Mouse (Mus musculus): ENCODE measurements at regions not wholly inside any gene's neighbourhood (a gene's known extent, or its start where the extent isn't known, plus 50 kb on each side); places are given as distances from the start of the nearest gene placed in this dataset.
"Not testable (repeated sequence)": the region's sequence is repeated elsewhere in the genome, so short reads cannot be mapped to it uniquely, and the experiment has no call there.

- DNase-seq (ENCODE audit: low read depth, low spot score): no peak
Measured at GRCm38 (mm10) chr6:107010785-107011184, 210.9 kb upstream of the Crbn start.

- DNase-seq (ENCODE audit: low read depth, low spot score): no peak
Measured at GRCm38 (mm10) chr6:107012938-107013511, 213.1 kb upstream of the Crbn start.

- DNase-seq (ENCODE audit: low read depth, low spot score): peak; percentile 75
Measured at GRCm38 (mm10) chr6:107019126-107019525, 219.2 kb upstream of the Crbn start.

- DNase-seq (ENCODE audit: low read depth, low spot score): peak; percentile 47
Measured at GRCm38 (mm10) chr6:107045177-107045576, 245.3 kb upstream of the Crbn start.

GRCm38 (mm10) chr6:107051604-107052003 is 251.7 kb upstream of the Crbn start:
- DNase-seq (ENCODE audit: low read depth, low spot score): peak; percentile 77

- DNase-seq (ENCODE audit: low read depth, low spot score): no peak
Measured at GRCm38 (mm10) chr6:107052180-107052579, 252.3 kb upstream of the Crbn start.

GRCm38 (mm10) chr6:107059001-107059765 is 259.3 kb upstream of the Crbn start:
- DNase-seq (ENCODE audit: low read depth, low spot score): no peak

GRCm38 (mm10) chr6:107062886-107063565 is 263.1 kb upstream of the Crbn start:
- DNase-seq (ENCODE audit: low read depth, low spot score): peak; percentile 98

GRCm38 (mm10) chr6:107070441-107070840 is 270.6 kb upstream of the Crbn start:
- DNase-seq (ENCODE audit: low read depth, low spot score): peak; percentile 67

- no peak for DNase-seq (ENCODE audit: low read depth, low spot score)
Measured at GRCm38 (mm10) chr6:107092600-107092999, 292.7 kb upstream of the Crbn start.

GRCm38 (mm10) chr6:107128716-107129115 is 328.8 kb upstream of the Crbn start:
- peak; percentile 29 for DNase-seq (ENCODE audit: low read depth, low spot score)

- DNase-seq (ENCODE audit: low read depth, low spot score): peak; percentile 73
Measured at GRCm38 (mm10) chr6:107167736-107168491, 361.7 kb upstream of the Lrrn1 start.

- DNase-seq (ENCODE audit: low read depth, low spot score): no peak
Measured at GRCm38 (mm10) chr6:107218309-107218708, 311.3 kb upstream of the Lrrn1 start.

- DNase-seq (ENCODE audit: low read depth, low spot score): no peak
Measured at GRCm38 (mm10) chr6:107218721-107219120, 310.8 kb upstream of the Lrrn1 start.

GRCm38 (mm10) chr6:107222602-107223001 is 307.0 kb upstream of the Lrrn1 start:
- DNase-seq (ENCODE audit: low read depth, low spot score): peak; percentile 68

- DNase-seq (ENCODE audit: low read depth, low spot score): not testable (repeated sequence)
Measured at GRCm38 (mm10) chr6:107229843-107230242, 299.7 kb upstream of the Lrrn1 start.

- DNase-seq (ENCODE audit: low read depth, low spot score): no peak
Measured at GRCm38 (mm10) chr6:107237692-107238091, 291.9 kb upstream of the Lrrn1 start.

- peak; percentile 79 for DNase-seq (ENCODE audit: low read depth, low spot score)
Measured at GRCm38 (mm10) chr6:107243981-107244380, 285.6 kb upstream of the Lrrn1 start.

- no peak for DNase-seq (ENCODE audit: low read depth, low spot score)
Measured at GRCm38 (mm10) chr6:107280348-107280747, 249.2 kb upstream of the Lrrn1 start.

GRCm38 (mm10) chr6:107290850-107291249 is 238.7 kb upstream of the Lrrn1 start:
- peak; percentile 89 for DNase-seq (ENCODE audit: low read depth, low spot score)

GRCm38 (mm10) chr6:107303676-107304369 is 225.7 kb upstream of the Lrrn1 start:
- DNase-seq (ENCODE audit: low read depth, low spot score): peak; percentile 7

Measured in brain, adult 2 months (tissue).